Mouse (Mus musculus) 416B (cell line): ENCODE results near the gene Fbxl13.

Source experiments
- DNase-seq: peaks from one replicate; pipeline ENCODE4 v3.0.0; 2011; ENCODE audit warnings: low read depth

Fbxl13 gene

GRCm38 (mm10) chr5:21645439-21646132, at the start of gene Fbxl13, which contains the start of gene Armc10:
TSS of gene Fbxl13 (minus strand) at chr5:21645634.
TSS of gene Armc10 (plus strand) at chr5:21645813.
- DNase-seq = peak; percentile 97

DNA sequence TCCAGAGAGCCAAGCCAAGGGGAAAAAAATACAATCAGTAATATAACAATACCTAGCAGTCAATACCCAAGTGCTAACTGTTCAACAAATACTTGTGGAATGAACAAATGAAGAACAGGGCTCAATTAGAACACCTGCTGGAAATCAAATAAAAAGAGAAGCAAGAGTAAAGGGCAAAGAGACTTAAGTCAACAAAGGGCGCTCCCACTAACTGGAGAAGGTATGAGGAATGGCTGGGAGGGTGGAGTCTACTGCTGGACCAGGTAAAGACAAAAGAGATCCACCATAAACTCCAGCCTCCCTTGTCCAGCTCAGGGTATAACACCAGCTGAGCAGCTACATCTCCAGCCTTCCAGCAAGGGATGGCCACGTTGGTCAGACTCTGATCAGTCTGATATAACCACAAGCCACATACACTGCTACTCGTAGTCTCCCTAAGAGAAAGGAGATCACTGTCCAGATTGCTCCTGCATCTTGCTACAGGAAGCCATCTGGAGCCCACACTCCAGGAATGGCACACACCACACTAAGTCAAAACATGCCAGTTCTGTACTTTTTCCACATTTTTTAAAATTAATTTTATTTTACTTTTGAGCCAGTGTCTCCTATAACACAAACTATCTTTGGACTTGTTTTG, 49.5 kb upstream of the Fbxl13 start:
- DNase-seq = peak; percentile 47

DNA sequence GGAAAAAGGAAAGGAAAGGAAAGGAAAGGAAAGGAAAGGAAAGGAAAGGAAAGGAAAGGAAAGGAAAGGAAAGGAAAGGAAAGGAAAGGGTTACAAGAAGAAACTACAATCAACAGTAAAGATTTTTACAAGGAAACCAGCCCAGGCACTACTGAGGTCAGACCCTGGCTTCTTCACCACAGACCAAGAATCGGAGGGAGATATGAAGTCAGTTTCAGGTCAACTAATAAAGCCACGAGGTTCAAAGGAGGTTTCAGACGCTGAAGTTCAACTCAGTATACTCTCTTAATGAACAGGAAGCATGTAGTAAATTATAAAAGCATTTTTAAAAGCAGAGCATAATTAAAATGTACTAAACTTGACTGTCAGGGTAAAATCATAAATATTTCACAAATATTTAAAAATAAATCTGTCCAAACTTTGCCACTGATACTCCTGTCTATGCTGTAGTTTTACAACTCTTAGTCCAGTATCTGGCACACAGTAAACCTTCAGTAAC, 48.0 kb upstream of the Fbxl13 start:
- DNase-seq = no peak

- DNase-seq = peak; percentile 28
Measured at GRCm38 (mm10) chr5:21692230-21692629, 46.8 kb upstream of the Fbxl13 start.

GRCm38 (mm10) chr5:21687042-21687441, 41.6 kb upstream of the Fbxl13 start:
- no peak for DNase-seq

- DNase-seq = no peak
Measured at GRCm38 (mm10) chr5:21685001-21685400, 39.6 kb upstream of the Fbxl13 start.

DNA sequence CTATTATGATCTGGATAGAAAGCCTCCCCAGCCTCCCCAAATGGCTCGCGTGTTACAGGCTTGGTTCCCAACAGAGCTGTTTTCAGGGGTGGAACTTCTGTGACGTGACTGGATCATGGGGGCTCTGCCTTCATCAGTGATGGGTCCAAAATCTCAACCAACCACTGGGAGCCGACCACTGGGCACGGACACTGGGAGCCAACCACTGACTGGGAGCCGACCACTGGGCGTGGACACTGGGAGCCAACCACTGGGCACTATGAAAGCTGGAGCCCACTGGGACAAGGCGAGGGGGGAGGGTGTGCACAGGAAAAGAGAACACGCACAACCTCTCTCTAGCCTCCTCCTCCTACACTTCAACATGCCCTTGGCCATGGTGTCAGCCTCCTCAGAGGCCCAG, 38.4 kb upstream of the Fbxl13 start:
- DNase-seq = no peak

DNA sequence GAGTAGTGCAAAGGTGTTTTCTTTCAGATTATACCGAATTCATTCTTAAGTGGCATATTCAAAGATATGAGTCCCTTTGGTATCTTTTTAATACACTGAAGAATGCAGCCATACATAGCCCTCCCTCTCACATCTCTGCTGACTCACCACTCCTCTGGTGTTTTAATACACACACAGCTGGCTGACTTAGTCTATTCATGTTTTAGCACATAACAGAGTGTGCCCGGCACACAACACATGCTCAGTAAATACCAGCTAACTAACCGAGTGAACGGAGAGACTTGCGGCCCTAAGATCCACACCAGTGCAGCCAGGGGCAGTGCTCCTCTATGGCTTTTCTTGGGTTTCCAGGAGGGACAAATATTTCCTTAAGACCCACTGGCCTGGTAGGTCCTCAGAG, 35.5 kb upstream of the Fbxl13 start:
- no peak for DNase-seq

- DNase-seq = no peak
Measured at GRCm38 (mm10) chr5:21680029-21680428, 34.6 kb upstream of the Fbxl13 start.

GRCm38 (mm10) chr5:21678363-21678762, 32.9 kb upstream of the Fbxl13 start:
- no peak for DNase-seq

DNA sequence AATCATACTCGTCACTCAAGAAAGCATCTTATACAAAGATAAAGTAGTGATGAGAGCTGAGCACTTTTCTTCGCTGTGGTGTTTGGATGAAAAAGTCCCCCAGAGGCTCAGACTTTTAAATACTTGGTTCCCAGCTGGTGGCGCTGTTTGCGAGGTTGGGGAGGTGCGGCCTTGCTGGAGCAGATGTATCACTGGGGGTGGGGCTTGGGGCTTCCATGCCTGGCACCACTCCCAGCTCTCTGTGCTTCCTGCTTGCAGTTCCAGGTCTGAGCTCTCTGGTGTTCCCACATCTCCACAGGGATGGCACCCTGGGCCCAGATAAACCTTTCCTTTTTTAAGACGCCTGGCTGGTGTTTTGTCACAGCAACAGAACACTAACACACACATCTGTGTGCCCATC, 32.5 kb upstream of the Fbxl13 start:
- no peak for DNase-seq

DNA sequence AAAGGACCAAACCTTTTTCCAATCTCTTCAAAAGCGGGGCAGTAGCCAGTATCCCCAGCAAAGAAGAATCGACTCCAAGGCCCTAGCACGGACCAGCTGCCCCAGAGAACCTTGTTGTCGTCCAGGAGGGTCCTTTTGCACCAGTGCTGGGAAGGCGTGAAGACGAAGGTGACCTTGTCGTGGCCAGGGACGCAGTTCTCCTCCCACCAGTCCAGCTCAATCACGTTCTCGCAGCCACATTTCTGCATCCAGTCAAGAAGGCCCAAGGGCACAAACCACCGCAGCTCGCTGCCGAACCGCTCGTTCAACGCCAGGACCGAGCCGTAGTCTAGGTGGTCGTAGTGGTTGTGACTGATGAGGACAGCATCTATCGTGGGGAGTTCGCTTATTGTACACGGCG, 30.1 kb upstream of the Fbxl13 start:
- no peak for DNase-seq

DNA sequence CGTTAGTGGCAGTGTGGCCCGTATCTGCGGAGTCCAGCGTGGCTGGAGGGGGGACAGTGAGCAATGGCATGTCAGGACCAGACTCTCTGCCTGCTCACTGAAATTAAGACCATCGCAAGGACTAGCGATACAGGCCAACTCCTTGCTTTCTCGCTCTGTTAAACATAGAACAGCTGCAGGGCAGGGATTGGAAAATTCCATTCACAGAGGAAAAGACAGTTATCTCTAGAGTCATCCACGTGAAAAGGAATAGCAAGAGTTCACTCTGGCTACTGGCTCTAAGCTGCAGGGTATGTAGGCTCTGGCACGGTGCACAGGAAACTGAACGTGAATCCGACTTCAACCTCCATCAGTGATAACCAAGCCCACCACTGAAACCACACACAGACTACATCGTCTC, 29.6 kb upstream of the Fbxl13 start:
- no peak for DNase-seq

DNA sequence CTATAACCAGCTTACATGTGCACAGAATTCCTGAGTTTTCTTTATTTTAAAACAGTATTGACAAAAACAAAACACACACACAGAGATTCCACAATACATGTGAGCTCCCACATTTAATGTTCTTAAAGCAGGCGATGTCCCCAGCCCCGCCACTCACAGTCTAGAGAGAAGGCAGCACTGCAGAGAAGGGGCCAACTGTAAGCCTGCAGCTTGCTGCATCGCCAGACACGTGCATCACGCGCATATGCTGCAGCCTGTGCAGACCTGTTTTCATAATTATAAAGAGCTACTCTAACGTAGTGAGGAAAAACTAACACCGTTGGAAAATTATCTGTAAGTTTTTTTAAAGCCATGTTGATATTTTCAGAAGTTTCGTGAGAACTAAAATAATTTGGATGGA, 28.3 kb upstream of the Fbxl13 start:
- no peak for DNase-seq

DNA sequence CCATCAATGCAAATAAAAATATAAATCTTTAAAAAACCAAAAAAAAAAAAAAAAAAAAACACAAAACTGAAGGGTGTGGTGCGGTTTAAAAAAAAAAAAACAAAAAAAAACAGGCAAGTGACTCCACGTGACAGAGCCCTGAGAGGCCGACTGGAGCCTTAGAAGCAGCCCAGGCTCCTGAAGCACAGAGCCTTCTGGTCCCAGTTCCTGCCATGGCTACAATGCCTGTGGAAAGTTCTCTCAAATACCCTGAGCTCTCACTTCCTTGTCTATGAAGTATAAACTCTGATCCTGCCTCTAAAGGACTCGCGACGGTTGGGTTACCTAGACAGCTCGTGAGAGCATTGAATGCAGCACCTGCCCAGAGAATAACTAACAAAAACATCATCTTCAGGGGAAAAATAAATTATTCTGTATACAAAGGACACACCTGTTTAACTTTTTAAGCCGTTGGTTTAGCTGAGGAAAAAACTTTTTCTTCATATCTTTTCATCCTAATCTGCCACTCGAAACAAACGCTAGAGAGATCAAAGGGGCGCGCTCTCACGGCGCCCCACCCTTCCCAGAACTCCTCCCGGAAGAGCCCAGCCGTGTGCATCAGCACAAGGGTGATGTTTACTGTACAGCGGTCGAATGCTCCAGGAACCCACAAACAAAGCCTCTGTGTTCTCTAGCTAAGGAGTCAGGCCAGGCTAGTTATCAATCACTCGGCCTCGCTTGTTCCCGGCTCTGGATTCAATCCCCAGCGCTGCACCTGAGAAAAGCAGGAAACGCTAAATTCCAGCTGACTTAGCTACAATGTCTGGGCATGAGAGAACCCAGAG, 27.6 kb upstream of the Fbxl13 start:
- DNase-seq = no peak

- DNase-seq = no peak
Measured at GRCm38 (mm10) chr5:21669307-21669706, 23.9 kb upstream of the Fbxl13 start.

DNA sequence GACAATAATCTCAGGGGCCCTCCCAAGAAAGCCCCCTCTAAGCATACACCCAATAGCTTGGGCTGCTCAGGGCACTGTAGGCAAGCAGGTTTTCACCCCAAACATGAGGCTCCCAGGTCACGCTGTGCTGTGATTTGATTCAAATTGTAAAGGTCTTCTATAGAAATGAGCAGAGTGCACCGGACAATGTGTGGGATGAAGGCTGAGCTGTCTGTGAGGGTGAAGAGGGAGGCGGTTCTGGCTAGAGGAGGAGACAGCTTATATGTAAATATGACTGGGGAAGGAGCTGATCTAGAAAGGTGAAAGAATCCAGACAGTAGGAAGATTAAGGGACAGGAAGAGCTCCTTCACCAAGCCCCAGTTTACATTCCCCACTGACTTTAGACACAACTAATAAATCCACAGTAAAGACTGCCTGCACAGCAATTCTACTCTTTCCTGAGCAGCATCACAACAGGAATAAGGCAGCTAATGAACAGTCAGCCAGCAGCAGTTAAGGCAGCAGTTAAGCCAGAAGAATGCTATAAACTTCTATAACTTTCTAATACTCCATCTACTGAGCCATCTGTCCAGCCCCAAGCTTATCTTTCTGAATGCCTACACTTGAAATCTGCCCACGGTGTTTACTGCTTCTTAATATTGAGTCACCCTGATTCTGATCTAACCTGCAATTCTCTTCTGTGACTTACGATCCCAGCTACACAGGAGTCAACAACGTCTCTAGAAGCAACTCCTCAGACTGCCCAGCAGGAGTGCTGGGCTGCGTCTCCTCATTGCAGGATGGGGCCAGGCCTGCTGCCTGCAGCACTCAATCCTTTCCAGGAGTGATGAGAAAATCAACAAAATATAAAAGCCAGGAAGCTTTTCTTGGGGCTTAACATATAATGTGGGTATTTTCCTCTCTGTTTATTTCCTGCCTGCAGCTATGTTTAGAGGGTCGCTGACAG, 22.0 kb upstream of the Fbxl13 start:
- DNase-seq = no peak

- no peak for DNase-seq
Measured at GRCm38 (mm10) chr5:21663081-21663480, 17.6 kb upstream of the Fbxl13 start.

DNA sequence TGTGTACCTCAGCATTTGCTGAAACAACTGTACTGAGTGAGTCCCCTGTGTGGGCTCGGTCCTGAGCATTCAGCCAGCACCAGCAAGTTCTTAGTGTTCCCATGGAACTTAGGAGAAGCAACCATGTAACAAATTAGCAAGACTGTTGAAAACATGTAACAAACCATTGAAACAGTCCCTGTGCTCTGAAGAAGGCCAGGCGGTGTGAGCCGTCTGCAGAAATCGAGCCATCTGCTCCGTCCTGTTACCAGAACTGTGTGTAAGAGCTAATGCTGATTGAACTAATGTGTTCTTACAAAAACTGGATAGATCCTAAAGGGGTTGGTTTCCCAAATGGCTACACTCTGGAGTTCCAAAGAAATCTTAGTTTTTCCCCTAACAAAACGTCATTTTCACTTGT, 15.4 kb upstream of the Fbxl13 start:
- DNase-seq = no peak

GRCm38 (mm10) chr5:21658623-21659395, 13.4 kb upstream of the Fbxl13 start:
- peak; percentile 73 for DNase-seq

DNA sequence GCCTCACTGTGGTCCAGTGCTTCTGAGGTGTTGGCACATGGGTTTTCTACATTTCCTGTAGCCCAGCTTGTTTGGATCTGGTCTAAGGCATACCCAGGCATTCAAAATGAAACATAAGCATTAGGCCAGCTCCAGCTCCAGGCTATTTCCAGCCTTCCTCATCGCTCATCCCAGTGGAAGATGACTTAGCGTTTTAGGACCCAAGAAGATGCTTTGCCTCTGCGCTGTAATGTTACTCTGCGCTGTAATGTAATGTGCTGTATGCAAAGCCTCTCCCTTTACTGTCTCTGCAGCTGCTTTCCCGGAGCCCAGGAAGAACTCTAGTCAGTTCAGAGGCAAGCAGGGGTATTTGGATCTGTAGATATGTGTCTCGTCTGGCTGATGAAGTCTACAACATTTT, 12.6 kb upstream of the Fbxl13 start:
- DNase-seq = no peak
